Mouse (Mus musculus) B cell, adult 67 days (primary cell): ENCODE data around the gene Olfr1241. TPM values are rescaled to one million over a fixed set of nuclear protein-coding genes. Genes with fewer than 3 reads are reported as not detected.

Experiments used
- total RNA-seq, 2 experiments: library from RNA; stranded (reverse); gene quantifications; 4 replicates each; pipeline ENCODE4 v1.2.4; 2023

Gene Olfr1241
- not detected for total RNA-seq

GRCm38 (mm10) chr2:89487026-89487425 is at the start of gene Olfr1241:
Gene Olfr1241 (minus strand): TSS chr2:89487126.

GRCm38 (mm10) chr2:89531387-89531786 is 44.5 kb upstream of the Olfr1241 start, which contains the start of gene Olfr1243:
Gene Olfr1243 (minus strand): TSS chr2:89531487.

GRCm38 (mm10) chr2:89498235-89498634 is 11.3 kb upstream of the Olfr1241 start, which contains the start of gene Olfr1242:
Gene Olfr1242 (minus strand): TSS chr2:89498335.

GRCm38 (mm10) chr2:89442900-89443299 is 44.0 kb downstream of the Olfr1241 start, which contains the start of gene Olfr1240:
Gene Olfr1240 (minus strand): TSS chr2:89443000.

Other genes starting within 250 kb of the Olfr1241 start
- gene Olfr1228, start 233.1 kb downstream of the Olfr1241 start, total RNA-seq: not detected
- gene Olfr1229, start 199.1 kb downstream of the Olfr1241 start, total RNA-seq: not detected
- not detected for gene Olfr1230, start 189.9 kb downstream of the Olfr1241 start, total RNA-seq
- not detected for gene Olfr1231, start 180.1 kb downstream of the Olfr1241 start, total RNA-seq
- gene Olfr1232, start 157.5 kb downstream of the Olfr1241 start, total RNA-seq: not detected
- gene Olfr1233, start 144.7 kb downstream of the Olfr1241 start, total RNA-seq: not detected
- not detected for gene Olfr1234, start 122.3 kb downstream of the Olfr1241 start, total RNA-seq
- gene Olfr1238, start 77.5 kb downstream of the Olfr1241 start, total RNA-seq: not detected
- gene Olfr1239, start 66.7 kb downstream of the Olfr1241 start, total RNA-seq: not detected
- gene Olfr1240, start 44.1 kb downstream of the Olfr1241 start, total RNA-seq: not detected
- gene Olfr1242, start 11.2 kb upstream of the Olfr1241 start, total RNA-seq: not detected
- gene Olfr1243, start 44.4 kb upstream of the Olfr1241 start, total RNA-seq: not detected
- gene Olfr1245, start 91.3 kb upstream of the Olfr1241 start, total RNA-seq: not detected
- not detected for gene Olfr1246, start 106.0 kb upstream of the Olfr1241 start, total RNA-seq
- gene Olfr1247, start 127.0 kb upstream of the Olfr1241 start, total RNA-seq: under 1 TPM in 1 of 2 experiments, not detected in 1; 0.12 TPM
- gene Olfr1248, start 131.1 kb upstream of the Olfr1241 start, total RNA-seq: not detected
- gene Olfr1249, start 147.9 kb upstream of the Olfr1241 start, total RNA-seq: not detected
- not detected for gene Olfr1250, start 174.3 kb upstream of the Olfr1241 start, total RNA-seq
- not detected for gene Olfr1251, start 184.8 kb upstream of the Olfr1241 start, total RNA-seq
- not detected for gene Olfr1252, start 237.9 kb upstream of the Olfr1241 start, total RNA-seq